Mouse (Mus musculus) brain, embryonic 14.5 days (tissue): ENCODE measurements around the gene Capn8.

Source experiments
- CTCF ChIP-seq: fragments of 200-500 bp; IDR thresholded peaks from 2 replicates; pipeline ENCODE4 v1.5.1; 2012; ENCODE audit warnings: inconsistent platforms, mild to moderate bottlenecking, moderate library complexity, borderline replicate concordance; ENCODE audit not compliant: insufficient read depth, insufficient read length; ENCODE audit errors: extremely low read depth
- POLR2A ChIP-seq: fragments of 200-500 bp; IDR thresholded peaks from 2 replicates; pipeline ENCODE4 v1.6.1; 2012; ENCODE audit warnings: mild to moderate bottlenecking, inconsistent platforms, borderline replicate concordance; ENCODE audit not compliant: poor library complexity, insufficient read depth, insufficient read length, severe bottlenecking; ENCODE audit errors: extremely low read depth

GRCm38 (mm10) chr1:182609701-182610335 is 45.0 kb downstream of the Capn8 start:
- TF ChIP-seq POLR2A = no peak
- no peak for TF ChIP-seq CTCF
